Mouse (Mus musculus) retina, postnatal 1 day (tissue): ENCODE measurements around the gene Rasip1.
A peak's percentile ranks its signal among the peaks of the same experiment; 100 is the strongest.

Source experiments
- DNase-seq: peaks from one replicate; pipeline ENCODE4 v3.0.0-alpha.2; 2012

Gene Rasip1

DNA sequence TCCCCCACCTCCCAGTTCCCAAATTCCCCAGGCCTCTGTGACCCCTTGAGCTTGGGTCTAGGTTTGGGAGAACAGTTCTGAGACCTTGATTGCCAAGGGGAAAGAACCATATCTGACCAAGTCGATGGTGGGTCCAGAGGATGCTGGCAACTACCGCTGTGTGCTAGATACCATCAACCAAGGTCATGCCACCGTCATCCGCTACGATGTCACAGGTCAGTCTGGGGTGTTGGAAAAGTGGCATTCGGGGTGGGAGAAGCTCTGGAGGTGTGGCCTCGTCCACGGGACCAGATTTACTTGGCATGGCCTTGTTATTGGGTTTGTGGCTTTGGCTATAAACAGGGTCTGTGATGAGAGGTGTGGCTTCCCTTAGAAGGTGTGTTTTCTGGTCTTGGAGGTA lies 1.8 kb upstream of the Rasip1 start:
- no peak for DNase-seq

- DNase-seq = no peak
Measured at GRCm38 (mm10) chr7:45626571-45627076, 664 bp upstream of the Rasip1 start.

GRCm38 (mm10) chr7:45628364-45629294 lies 1.3 kb downstream of the Rasip1 start:
- DNase-seq = peak; percentile 93

DNA sequence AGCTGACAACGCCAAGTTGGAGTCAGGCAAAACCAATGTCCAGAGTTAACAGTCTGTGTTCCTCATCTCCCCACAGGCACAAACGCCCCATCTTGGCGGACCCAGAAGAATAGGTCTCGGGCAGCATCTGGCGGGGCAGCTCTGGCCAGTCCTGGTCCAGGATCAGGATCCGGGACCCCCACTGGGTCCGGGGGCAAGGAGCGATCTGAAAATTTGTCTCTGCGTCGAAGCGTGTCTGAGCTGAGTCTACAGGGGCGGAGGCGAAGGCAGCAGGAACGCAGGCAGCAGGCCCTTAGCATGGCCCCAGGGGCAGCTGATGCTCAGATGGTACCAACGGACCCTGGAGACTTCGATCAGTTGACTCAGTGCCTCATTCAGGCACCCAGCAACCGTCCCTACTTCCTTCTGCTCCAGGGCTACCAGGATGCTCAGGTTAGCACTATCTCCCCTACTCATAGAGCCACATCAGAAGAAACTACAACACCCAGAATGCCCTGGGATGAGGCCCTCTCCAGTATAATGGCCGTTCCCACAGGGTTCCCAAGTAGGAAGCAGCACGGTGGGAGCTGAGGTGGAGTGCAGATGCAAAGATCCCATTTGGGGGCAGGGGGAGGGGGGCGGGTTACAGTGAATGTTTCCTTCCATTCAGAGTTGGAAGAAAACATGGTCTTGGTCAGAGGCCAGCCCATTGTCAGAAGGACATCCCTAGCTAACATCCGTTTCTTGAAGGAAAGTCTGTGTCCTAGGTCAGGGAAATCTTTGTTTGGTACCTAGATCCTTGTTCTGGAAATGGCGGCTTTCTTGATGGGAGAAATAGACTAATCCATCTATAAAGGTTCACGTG lies 3.0 kb downstream of the Rasip1 start:
- peak; percentile 37 for DNase-seq

DNA sequence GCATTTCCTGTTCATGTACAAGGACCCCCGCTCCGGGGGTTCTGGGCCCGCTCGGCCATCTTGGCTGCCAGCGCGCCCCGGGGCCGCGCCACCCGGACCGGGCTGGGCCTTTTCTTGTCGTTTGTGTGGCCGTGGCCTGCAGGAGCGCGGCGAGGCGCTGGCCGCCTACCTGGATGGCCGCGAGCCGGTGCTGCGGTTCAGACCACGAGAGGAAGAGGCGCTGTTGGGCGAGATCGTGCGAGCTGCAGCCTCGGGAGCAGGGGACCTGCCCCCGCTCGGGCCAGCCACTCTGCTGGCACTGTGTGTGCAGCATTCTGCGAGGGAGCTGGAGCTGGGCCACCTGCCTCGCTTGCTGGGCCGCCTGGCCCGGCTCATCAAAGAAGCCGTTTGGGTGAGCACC lies 5.2 kb downstream of the Rasip1 start:
- peak; percentile 54 for DNase-seq

DNA sequence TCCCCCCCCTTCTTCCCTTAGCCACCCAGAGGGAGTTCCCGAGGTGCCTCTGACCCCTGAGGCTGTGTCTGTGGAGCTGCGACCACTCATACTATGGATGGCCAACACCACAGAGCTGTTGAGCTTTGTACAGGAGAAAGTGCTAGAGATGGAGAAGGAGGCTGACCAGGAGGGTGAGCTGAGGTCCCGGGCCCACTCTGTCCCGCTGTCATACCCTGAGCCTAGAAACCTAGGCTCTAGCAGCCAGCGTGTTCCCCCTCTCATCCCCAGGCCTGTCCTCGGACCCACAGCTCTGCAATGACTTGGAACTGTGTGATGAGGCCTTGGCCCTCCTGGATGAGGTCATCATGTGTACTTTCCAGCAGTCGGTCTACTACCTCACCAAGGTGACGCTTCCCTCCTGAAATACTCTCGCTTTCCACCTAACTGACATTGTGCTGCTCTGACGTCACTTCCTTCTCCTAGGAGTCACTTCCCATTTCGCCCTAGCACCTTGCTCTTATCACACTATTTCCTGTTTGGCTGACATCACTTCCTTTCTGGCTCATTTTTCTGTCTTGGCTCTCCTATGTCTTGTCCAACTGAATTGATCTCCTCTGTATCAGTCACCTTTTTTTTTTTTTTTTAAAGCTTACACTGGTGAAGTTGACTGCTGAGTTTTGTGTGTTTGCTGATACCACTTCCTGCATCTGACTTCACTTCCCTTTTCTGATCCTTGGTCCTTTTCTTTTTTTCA lies 7.8 kb downstream of the Rasip1 start:
- DNase-seq = no peak

DNA sequence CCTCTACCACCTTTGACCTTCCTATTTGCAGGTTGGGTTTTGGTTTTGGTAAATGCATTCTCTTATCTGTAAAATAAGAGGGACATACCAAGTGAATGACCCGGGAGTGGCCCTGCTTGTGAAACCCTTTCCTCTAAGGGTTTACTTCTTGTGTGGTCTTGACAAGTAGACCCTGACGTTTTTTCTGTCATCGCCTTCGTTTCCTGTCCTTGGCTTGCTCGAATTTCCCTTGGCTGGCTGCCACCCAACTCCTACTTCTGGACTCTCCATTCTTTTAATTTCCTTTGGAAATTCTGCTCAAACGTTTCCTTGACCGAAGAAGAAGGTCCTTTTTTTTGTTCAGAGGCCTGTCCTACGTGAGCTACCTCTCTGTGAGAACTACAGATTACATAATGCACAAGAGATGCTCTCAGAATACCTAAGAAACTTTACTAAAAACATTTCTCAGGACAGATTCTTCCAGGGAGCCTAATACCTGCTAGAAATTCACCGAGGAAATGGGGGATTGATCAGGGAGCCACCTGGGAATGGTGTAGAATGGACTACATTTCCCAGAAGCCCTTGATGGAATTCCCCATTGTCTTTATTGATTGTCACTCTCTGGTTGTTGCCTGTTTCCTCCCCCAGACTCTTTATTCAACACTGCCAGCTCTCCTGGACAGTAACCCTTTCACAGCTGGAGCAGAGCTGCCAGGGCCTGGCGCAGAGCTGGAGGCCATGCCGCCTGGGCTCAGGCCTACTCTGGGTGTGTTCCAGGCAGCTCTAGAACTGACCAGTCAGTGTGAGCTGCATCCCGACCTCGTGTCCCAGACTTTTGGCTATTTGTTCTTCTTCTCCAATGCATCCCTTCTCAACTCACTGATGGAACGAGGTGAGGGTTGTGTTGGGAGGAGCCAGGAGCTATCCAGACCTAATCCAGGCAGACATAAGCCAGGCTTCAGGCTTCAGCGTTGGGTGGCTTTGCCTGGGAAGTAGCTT lies 8.7 kb downstream of the Rasip1 start:
- no peak for DNase-seq

- DNase-seq = no peak
Measured at GRCm38 (mm10) chr7:45637710-45638109, 10.4 kb downstream of the Rasip1 start.

DNA sequence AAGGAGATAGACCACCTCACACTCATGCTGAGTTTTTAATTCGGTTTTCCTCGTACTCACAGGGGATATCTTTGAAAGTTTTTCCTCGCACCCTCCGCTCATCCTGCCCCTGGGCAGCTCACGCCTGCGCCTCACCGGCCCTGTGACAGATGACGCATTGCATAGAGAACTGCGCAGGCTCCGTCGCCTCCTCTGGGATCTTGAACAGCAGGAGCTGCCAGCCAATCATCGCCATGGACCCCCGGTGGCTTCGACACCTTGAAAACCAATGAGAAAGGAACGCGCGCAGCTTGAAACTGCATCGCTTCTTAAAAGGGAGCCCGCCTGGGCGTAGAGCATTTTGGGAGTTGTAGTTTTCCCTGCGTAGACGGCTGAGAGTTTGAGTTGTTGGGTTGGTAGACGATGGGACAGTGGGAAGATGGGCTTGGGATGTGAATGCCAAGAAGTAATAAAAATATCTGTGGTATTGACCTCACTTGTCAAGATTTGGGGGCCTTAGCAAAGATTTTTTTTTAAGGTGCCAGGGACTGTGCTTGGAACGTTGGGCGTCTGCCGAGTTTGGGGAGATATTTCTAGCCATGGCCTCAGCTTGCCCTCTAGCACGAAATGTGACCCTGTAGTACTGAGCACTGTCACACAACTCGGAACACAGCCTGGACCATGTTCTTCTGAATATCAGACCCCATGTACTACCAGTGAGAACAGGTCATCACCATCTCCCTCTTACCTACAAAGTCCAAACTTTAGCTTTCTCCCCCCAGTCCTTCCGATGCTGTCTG lies 11.5 kb downstream of the Rasip1 start:
- peak; percentile 99 for DNase-seq

DNA sequence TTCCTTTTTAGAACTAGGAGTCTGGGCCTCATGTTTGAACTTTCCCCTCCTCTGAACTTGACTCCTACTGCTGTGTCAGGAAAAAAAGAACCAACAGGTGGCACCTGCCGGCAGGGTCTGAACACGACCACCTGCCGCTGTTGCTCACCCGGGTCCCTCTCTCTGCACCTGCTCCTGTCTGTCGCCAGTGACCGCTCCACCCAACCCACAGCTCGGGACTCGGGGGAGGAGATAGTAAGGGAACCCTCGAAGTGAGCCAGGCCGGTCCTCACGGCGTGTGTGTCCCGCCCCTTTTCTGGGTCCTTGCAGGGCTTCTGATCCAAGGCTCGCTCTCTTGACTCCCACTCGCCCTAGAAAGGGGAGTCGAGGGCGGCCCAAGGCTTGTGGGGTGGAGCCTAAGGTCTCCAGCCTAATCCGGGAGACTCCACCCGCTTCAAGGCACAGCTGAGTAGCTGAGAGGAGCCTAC lies 12.3 kb downstream of the Rasip1 start, which contains the start of gene Mamstr:
Gene Mamstr (plus strand): TSS at position 417 of the 467 bp plus-strand sequence.
- DNase-seq = peak; percentile 36

DNA sequence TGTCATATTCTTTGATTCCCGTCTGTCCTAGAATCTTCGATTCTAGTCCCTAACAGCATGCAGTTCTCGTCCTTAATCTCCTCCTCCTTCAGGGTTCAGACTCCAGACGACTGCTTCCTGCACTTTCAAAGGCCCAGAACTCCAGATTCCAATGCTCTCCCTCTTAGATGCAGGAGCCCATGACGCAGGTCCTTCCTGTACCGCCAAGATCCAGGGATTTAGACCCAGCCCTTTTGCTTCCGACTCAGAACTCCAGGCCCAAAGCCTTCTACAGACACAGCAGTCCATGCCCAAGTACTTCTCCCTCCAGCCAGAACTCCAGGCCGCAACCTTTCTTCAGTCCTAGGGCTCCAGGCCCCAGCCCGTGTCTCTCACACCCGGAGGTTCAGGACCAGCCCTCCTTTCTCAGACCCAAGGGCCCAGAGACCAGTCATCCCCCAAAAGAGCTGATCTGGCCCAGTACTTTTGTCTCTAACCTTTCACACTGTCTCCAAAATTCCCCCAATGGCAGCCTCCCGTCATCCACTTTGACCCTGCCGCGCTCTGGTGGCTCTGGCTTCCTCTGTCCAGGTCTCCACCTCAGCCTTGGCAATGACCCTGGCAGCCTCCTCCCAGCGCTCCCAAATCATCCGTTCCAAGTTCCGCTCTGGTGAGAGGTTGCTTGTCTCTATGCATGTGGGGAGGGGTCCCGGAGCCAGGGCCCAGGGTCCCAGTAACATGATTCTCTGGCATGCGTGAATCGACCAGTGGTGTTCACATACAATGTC lies 13.1 kb downstream of the Rasip1 start:
- DNase-seq = no peak

DNA sequence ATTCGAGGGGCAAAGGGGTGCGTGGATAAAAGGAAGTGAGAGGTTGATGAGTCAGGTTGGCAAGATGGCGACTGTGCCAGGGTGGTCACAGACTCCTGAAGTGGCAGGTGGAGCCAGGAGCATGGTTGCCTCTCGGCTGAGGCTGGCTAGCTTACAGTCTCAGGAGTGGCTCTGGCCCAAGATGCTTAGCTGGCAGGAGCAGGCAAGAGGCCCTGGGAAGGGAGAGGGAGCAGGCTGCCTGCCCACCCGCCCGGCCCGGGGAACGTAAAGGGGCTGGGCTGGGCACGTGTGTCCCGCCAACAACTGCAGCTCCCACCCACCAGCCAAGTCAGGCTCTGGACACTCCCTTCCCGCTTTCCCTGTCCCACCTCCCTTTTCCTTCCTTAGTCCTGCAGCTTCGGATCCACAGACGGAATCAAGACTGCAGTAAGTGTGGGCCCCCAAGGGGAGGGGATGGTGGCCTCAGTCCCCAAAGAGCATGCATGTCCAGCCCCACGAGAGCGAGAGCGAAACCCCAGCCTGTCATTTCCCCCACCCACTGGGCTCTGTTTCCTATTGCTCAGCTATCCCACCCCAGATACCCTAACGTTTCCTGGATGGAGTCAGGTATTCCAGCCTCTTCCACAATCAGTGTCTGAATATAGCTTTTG lies 14.2 kb downstream of the Rasip1 start:
- no peak for DNase-seq

DNA sequence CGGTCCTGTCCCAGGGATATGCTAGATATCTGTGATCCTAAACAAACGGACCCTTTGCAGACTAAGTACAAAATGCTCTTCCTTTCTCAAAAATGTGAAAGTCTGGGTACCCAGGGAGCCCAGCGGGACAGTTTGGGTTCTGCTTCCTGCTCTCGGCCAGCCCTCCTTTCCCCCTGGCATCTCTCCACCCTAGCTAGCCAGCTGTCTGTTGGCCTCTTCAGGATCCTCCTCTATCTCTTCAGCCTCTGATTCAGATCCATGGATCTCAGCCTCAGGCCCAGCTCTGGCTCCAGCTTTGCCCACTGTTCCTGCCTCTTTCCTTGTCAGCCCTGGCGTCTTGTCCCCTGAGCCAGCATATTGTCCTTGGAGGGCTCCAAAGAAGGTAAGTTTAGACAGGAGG lies 14.8 kb downstream of the Rasip1 start:
- DNase-seq = no peak

DNA sequence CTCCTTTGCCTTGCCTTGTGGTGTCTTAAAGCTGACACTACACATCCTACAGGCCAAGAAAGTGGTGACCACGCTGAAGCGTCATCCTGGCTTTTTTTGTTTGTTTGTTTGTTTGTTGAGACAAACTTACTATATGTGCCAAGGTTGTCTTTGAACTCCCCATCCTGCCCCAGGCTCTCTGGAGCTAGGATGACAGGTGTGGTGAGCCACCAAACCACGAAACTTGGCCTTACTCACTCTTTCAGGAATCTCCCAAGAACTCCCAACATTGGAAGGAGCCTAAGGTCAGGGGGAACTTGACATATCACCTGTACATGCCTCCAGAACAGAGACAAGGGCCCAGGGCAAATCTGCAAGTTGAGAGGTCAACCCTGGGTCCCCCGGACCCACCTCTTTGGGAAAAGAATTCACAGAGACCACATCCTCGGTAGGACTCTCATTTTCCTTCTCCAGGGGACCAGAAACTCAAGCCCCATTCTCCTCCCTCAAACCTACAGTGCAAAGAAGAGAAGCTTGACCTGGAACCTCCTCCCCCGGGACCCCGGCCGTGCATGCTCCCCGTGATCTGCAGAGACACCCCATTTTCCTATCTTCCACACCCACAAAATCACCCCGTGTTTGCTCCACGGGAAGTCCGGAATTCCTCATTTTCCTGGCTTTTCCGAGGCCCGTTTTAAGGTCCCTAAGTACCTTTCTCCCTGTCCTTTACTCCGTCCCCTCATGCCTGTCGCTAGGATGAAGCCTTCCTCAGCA lies 15.4 kb downstream of the Rasip1 start:
- DNase-seq = no peak

DNA sequence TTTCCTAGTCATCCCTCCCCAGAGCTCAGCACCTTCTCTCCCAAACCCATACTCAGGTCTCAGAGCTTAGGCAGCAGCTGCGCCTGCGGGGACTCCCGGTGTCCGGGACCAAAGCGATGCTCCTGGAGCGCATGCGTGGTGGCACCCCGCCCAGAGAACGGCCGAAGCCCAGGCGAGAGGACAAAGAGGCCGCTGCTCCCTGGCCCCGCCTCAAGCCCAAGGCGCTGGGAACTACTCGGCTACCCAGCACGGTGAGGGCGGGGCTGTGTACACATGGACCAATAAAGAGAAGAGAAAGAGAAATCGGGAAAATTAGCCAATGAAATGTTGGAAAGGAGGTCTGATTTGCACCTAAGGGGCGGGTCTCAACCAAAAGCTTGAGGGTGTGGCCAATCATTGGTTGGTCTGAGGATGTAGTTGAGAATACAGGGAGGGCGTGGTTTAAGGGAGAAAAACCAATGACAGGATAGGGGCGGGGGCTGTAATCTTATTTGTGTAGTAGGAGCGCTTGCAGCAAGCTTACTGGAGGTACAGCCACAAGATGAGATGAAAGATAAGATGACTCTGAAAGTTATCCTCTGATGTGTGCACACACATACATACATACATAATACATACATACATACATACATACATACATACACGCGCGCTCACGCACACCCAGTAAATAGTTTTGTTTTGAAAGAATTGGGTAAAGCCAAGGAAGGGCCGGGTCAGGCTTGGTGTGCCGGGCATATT lies 16.3 kb downstream of the Rasip1 start:
- DNase-seq = peak; percentile 100

DNA sequence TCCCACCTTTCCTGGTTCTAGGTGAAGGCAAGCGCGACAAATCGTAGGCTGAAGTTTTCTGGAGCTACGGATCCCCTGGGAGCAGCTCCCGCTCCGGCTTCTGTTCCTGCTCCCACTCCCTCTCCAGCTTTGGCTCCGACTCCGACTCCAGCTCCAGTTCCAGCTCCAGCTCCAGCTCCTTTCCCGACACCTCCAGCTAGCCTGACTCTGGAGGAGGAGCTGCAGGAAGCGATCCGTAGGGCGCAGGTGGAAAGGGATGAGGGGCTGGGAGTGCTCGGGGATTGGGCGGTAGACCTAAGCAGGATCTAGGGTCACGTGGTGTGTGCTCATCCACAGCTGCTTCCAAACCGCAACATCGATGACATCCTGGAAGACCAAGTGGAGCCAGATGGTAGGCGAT lies 16.9 kb downstream of the Rasip1 start:
- peak; percentile 86 for DNase-seq

DNA sequence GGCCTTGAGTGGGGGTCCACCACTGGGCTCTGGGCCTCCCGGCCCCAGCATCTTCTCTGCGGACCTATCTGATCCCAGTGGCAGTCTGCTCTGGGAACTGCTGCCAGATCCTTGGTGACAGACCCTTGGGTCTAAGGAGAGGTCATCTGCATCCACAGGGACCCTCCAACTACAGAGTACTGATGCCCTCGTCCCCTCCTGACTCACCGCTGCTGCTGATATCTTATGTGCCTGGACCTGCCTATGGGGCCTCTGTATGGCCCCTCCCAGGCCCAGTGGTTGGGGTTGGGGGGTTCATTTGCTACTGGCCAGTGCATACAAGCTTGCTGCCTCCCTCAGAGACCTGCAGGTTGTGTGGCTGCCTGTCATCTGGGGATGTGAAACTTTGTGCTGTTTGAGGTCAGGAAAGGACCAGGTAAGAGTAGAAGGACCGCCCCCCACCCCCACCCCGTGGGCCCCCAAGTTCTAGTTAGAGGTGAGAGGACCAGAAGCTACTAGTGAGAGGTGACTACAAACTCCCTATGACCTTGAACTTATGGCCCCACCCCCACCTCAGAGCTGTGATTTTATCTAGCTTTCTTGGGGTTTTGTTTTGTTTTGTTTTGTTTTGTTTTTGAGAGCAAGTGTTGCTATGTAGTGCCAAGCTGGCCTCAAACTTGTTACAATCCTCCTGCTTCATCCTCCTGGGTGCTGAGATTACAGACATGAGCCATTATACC lies 17.7 kb downstream of the Rasip1 start:
- DNase-seq = no peak
